23 mouse cellular contexts compared by ENCODE assay signal in the genomic region with DNA sequence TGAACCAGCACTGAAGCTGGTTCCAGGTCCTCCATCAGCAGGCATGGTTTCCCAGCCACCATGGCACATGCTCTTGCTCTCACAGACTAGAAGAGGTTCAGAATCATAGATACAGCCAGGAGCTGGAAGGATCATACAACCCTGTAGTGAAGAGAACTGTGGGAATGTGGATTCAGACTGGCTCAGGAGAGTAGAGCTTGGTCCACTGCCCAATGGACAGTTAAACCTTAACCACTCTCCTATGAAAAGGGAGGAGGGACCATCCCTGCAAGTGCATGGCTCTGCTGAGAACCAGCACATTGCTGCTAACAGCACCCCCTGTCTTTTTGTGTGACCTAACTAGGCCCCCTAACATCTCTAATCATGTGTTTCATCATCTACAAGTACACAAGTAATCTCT. TPM values are rescaled to one million over a fixed set of nuclear protein-coding genes. Genes with fewer than 3 reads are reported as not detected.
DNase-seq lines count a peak whose midpoint lies in the region; ATAC-seq lines count a peak whose summit lies in the region.
"Had no signal": no experiment of that assay in that cellular context is flagged by ENCODE, and none has a peak within 500 bp of the region (broad histone marks: within the 10 kb centered on the region; RNA-seq: fewer than 3 reads in every experiment).

No protein-coding gene starts in this region.

- no peak overlapping the region for H3K4me2 ChIP-seq in kidney, embryonic 14.5 days (replicated peaks; ENCODE audit: low read depth, low read length)
- H3K4me2 ChIP-seq in liver, embryonic 16.5 days (ENCODE audit: low read depth, low read length): no peak overlapping the region
- no peak overlapping the region for H3K4me2 ChIP-seq in liver, embryonic 12.5 days
- no peak overlapping the region for H3K4me2 ChIP-seq in kidney, embryonic 15.5 days
- H3K4me2 ChIP-seq: embryonic facial prominence, embryonic 13.5 days; forebrain, embryonic 12.5 days; heart, embryonic 13.5 days; hindbrain, embryonic 13.5 days had no signal

- H3K9me3 ChIP-seq in kidney, embryonic 14.5 days (ENCODE audit: control insufficient read depth, low read length): no peaks in the 10 kb centered on the region
- H3K9me3 ChIP-seq in liver, embryonic 16.5 days (replicated peaks; ENCODE audit: control insufficient read depth, low read length): no peaks in the 10 kb centered on the region
- no peaks in the 10 kb centered on the region for H3K9me3 ChIP-seq in liver, embryonic 12.5 days (replicated peaks)
- no peaks in the 10 kb centered on the region for H3K9me3 ChIP-seq in kidney, embryonic 15.5 days (replicated peaks)
- H3K9me3 ChIP-seq: embryonic facial prominence, embryonic 13.5 days; forebrain, embryonic 12.5 days; heart, embryonic 13.5 days; hindbrain, embryonic 13.5 days had no signal

- no peak overlapping the region for H3K4me3 ChIP-seq in kidney, embryonic 14.5 days (ENCODE audit: low read length)
- no peak overlapping the region for H3K4me3 ChIP-seq in liver, embryonic 16.5 days (ENCODE audit: low read depth, low read length)
- H3K4me3 ChIP-seq in liver, embryonic 12.5 days: no peak overlapping the region
- no peak overlapping the region for H3K4me3 ChIP-seq in kidney, embryonic 15.5 days (replicated peaks)
- H3K4me3 ChIP-seq: embryonic facial prominence, embryonic 13.5 days; forebrain, embryonic 12.5 days; gastrocnemius, adult 2 months; heart, embryonic 13.5 days; hindbrain, embryonic 13.5 days had no signal

- no peak for ATAC-seq in kidney, embryonic 14.5 days (ENCODE audit: low FRiP score, low TSS enrichment)
- ATAC-seq in liver, embryonic 16.5 days (ENCODE audit: low read depth): peak; percentile 65
- no peak for ATAC-seq in liver, embryonic 12.5 days
- 0 out of 2 replicates have a peak, but pooled peaks have one; percentile 40 for ATAC-seq in kidney, embryonic 15.5 days (replicated peaks; ENCODE audit: low FRiP score)
- ATAC-seq in activated CD4-positive, CD25-positive, alpha-beta regulatory T cell, adult 4 months: no peak
- ATAC-seq: forebrain, postnatal 0 days; Patski had no signal

- no peak overlapping the region for H3K27ac ChIP-seq in kidney, embryonic 14.5 days (ENCODE audit: low read depth, low read length)
- H3K27ac ChIP-seq in liver, embryonic 16.5 days (ENCODE audit: low read length): no peak overlapping the region
- H3K27ac ChIP-seq in liver, embryonic 12.5 days: no peak overlapping the region
- no peak overlapping the region for H3K27ac ChIP-seq in kidney, embryonic 15.5 days
- H3K27ac ChIP-seq: embryonic facial prominence, embryonic 13.5 days; forebrain, embryonic 12.5 days; gastrocnemius, adult 2 months; heart, embryonic 13.5 days; hindbrain, embryonic 13.5 days had no signal

- no peak overlapping the region for H3K9ac ChIP-seq in kidney, embryonic 14.5 days (ENCODE audit: low read depth, low read length)
- H3K9ac ChIP-seq in liver, embryonic 16.5 days (ENCODE audit: low read depth, low read length): no peak overlapping the region
- H3K9ac ChIP-seq in liver, embryonic 12.5 days: no peak overlapping the region
- H3K9ac ChIP-seq in kidney, embryonic 15.5 days: no peak overlapping the region
- H3K9ac ChIP-seq: embryonic facial prominence, embryonic 13.5 days; forebrain, embryonic 12.5 days; forebrain, postnatal 0 days; heart, embryonic 13.5 days; hindbrain, embryonic 13.5 days had no signal

- no peaks in the 10 kb centered on the region for H3K4me1 ChIP-seq in kidney, embryonic 14.5 days (ENCODE audit: control insufficient read depth, insufficient read depth, low read length)
- H3K4me1 ChIP-seq in liver, embryonic 16.5 days (ENCODE audit: control insufficient read depth, low read depth, low read length): no peaks in the 10 kb centered on the region; the same call in 1 of the 2 replicates
- H3K4me1 ChIP-seq in liver, embryonic 12.5 days: no peaks in the 10 kb centered on the region; the same call in 1 of the 2 replicates
- H3K4me1 ChIP-seq in kidney, embryonic 15.5 days: no peaks in the 10 kb centered on the region
- H3K4me1 ChIP-seq: embryonic facial prominence, embryonic 13.5 days; forebrain, embryonic 12.5 days; heart, embryonic 13.5 days; hindbrain, embryonic 13.5 days had no signal

- peak; percentile 15 for DNase-seq in kidney, adult 18-20 months
- peak; percentile 51 to 60 for DNase-seq in kidney, postnatal 36 days
- DNase-seq in frontal cortex, postnatal 14 days (ENCODE audit: low spot score in 2 of 2): no peak
- DNase-seq: adrenal gland, adult 2 months; adrenal gland, postnatal 25 days; cerebellum, adult 18-20 months; cerebellum, adult 9-11 months; cerebellum, postnatal 36 days; forebrain, postnatal 0 days; gastrocnemius, adult 2 months; gastrocnemius, postnatal 25 days; heart, postnatal 4 days had no signal

- H3K36me3 ChIP-seq in kidney, embryonic 14.5 days (ENCODE audit: control insufficient read depth, insufficient read depth, low read length): no peaks in the 10 kb centered on the region
- H3K36me3 ChIP-seq in liver, embryonic 16.5 days (ENCODE audit: control insufficient read depth, insufficient read depth): no peaks in the 10 kb centered on the region
- H3K36me3 ChIP-seq in liver, embryonic 12.5 days: no peaks in the 10 kb centered on the region
- H3K36me3 ChIP-seq in kidney, embryonic 15.5 days: no peaks in the 10 kb centered on the region
- H3K36me3 ChIP-seq: embryonic facial prominence, embryonic 13.5 days; forebrain, embryonic 12.5 days; heart, embryonic 13.5 days; hindbrain, embryonic 13.5 days had no signal

- H3K27me3 ChIP-seq in kidney, embryonic 14.5 days (ENCODE audit: control insufficient read depth, insufficient read depth, low read length): no peaks in the 10 kb centered on the region
- H3K27me3 ChIP-seq in liver, embryonic 16.5 days (ENCODE audit: control insufficient read depth, insufficient read depth, low read depth, low read length): no peaks in the 10 kb centered on the region
- no peaks in the 10 kb centered on the region for H3K27me3 ChIP-seq in liver, embryonic 12.5 days (replicated peaks)
- H3K27me3 ChIP-seq in kidney, embryonic 15.5 days: no peaks in the 10 kb centered on the region
- H3K27me3 ChIP-seq: embryonic facial prominence, embryonic 13.5 days; forebrain, embryonic 12.5 days; heart, embryonic 13.5 days; Patski had no signal

RNA-seq across cellular contexts. Expression of a gene that starts 50.0 kb away (rescaled TPM):
- 0.16 TPM in 1 of 2 replicates, not detected in the other for polyA plus RNA-seq in kidney, embryonic 14.5 days (2014; fragmentation: Nextera tagmentation; extraction: Ambion mirVana)
- polyA plus RNA-seq in liver, embryonic 16.5 days (2015; fragmentation: Nextera tagmentation; extraction: Ambion mirVana): 2.9 and 3.8 TPM in 2 replicates
- 5.0 and 5.4 TPM in 2 replicates for polyA plus RNA-seq in liver, embryonic 12.5 days (2016; fragmentation: Nextera tagmentation; extraction: Ambion mirVana)
- 0.17 and 0.58 TPM in 2 replicates for polyA plus RNA-seq in kidney, embryonic 15.5 days (2015; fragmentation: Nextera tagmentation; extraction: Ambion mirVana)
- not detected for polyA plus RNA-seq in activated CD4-positive, CD25-positive, alpha-beta regulatory T cell, adult 4 months (2017; shearing (Covaris generic))
- polyA plus RNA-seq: heart, postnatal 0 days had no signal

Comparison
In these comparisons a context has a peak if more than half of its experiments do, and no peak if none do; other contexts are left out.
1. ATAC-seq: peak in liver, embryonic 16.5 days (single experiment) and kidney, embryonic 15.5 days (single experiment); none in kidney, embryonic 14.5 days (single experiment), liver, embryonic 12.5 days (single experiment) and activated CD4-positive, CD25-positive, alpha-beta regulatory T cell, adult 4 months (single experiment).
2. DNase-seq: peak in kidney, adult 18-20 months (single experiment) and kidney, postnatal 36 days (2 of 2); none in frontal cortex, postnatal 14 days (0 of 2).